Mouse (Mus musculus): ENCODE measurements around the gene Itih4.

GRCm38 (mm10) chr14:30923375-30924105 lies 37.3 kb downstream of the Itih4 start, which contains the start of gene Itih3:
- TF ChIP-seq CTCF (IDR thresholded peaks at IDR 0.05; ENCODE audit: borderline replicate concordance, insufficient read depth, low read depth, low read length) (no peak), POLR2A (IDR thresholded peaks at IDR 0.05; ENCODE audit: borderline replicate concordance, insufficient read depth, low read length) (no peak)

Data from cerebellum, adult 2 months (tissue).